Mouse (Mus musculus): ENCODE data around the gene Htr7. TPM values are rescaled to one million over a fixed set of nuclear protein-coding genes. Genes with fewer than 3 reads are reported as not detected.

Htr7 gene
- polyA plus RNA-seq, 1 experiment from 2014 or later = 0.55 TPM

- Histone ChIP-seq H3K27me3 (ENCODE audit: control insufficient read depth, insufficient read depth, low read length) (no peaks in the 10 kb centered on the region), H3K9ac (replicated peaks; ENCODE audit: low read length) (no peak overlapping the region), H3K4me1 (ENCODE audit: control insufficient read depth, insufficient read depth, low read length) (no peaks in the 10 kb centered on the region), H3K36me3 (replicated peaks; ENCODE audit: control insufficient read depth, insufficient read depth, low read depth, low read length) (no peaks in the 10 kb centered on the region), H3K27ac (replicated peaks; ENCODE audit: low read depth, low read length) (no peak overlapping the region), H3K9me3 (replicated peaks; ENCODE audit: control insufficient read depth, low read length) (no peaks in the 10 kb centered on the region), H3K4me3 (ENCODE audit: low read depth, low read length) (no peak overlapping the region), H3K4me2 (ENCODE audit: low read depth, low read length) (no peak overlapping the region)
- 50% methylated on average over 1 of the region's 1 CpGs for WGBS
- ATAC-seq (replicated peaks; ENCODE audit: insufficient number of reproducible peaks, low FRiP score, low TSS enrichment, low read depth) = no peak
- DNase-seq (ENCODE audit: low spot score) = no peak
Observed at GRCm38 (mm10) chr19:35949888-35950287, 107.4 kb downstream of the Htr7 start.

GRCm38 (mm10) chr19:35924961-35925495 is 132.3 kb downstream of the Htr7 start:
- Histone ChIP-seq H3K9ac (replicated peaks; ENCODE audit: low read length) (no peak overlapping the region), H3K4me1 (ENCODE audit: control insufficient read depth, insufficient read depth, low read length) (no peaks in the 10 kb centered on the region), H3K4me3 (ENCODE audit: low read depth, low read length) (no peak overlapping the region), H3K4me2 (ENCODE audit: low read depth, low read length) (no peak overlapping the region), H3K9me3 (replicated peaks; ENCODE audit: control insufficient read depth, low read length) (no peaks in the 10 kb centered on the region), H3K36me3 (replicated peaks; ENCODE audit: control insufficient read depth, insufficient read depth, low read depth, low read length) (no peaks in the 10 kb centered on the region), H3K27me3 (ENCODE audit: control insufficient read depth, insufficient read depth, low read length) (no peaks in the 10 kb centered on the region), H3K27ac (replicated peaks; ENCODE audit: low read depth, low read length) (no peak overlapping the region)
- DNase-seq (ENCODE audit: low spot score) = no peak
- no peak for ATAC-seq (replicated peaks; ENCODE audit: insufficient number of reproducible peaks, low FRiP score, low TSS enrichment, low read depth)
- WGBS = 64% methylated on average over 3 of the region's 3 CpGs

- Histone ChIP-seq H3K9ac (replicated peaks; ENCODE audit: low read length) (no peak overlapping the region), H3K9me3 (replicated peaks; ENCODE audit: control insufficient read depth, low read length) (no peaks in the 10 kb centered on the region), H3K27me3 (ENCODE audit: control insufficient read depth, insufficient read depth, low read length) (no peaks in the 10 kb centered on the region), H3K4me1 (ENCODE audit: control insufficient read depth, insufficient read depth, low read length) (no peaks in the 10 kb centered on the region), H3K4me3 (ENCODE audit: low read depth, low read length) (no peak overlapping the region), H3K4me2 (ENCODE audit: low read depth, low read length) (no peak overlapping the region), H3K36me3 (replicated peaks; ENCODE audit: control insufficient read depth, insufficient read depth, low read depth, low read length) (no peaks in the 10 kb centered on the region), H3K27ac (replicated peaks; ENCODE audit: low read depth, low read length) (no peak overlapping the region)
- DNase-seq (ENCODE audit: low spot score) (no peak), ATAC-seq (replicated peaks; ENCODE audit: insufficient number of reproducible peaks, low FRiP score, low TSS enrichment, low read depth) (no peak)
- 50% methylated on average over 5 of the region's 5 CpGs for WGBS
Observed at GRCm38 (mm10) chr19:35924418-35924817, 132.9 kb downstream of the Htr7 start.

Other genes starting within 250 kb of the Htr7 start
- gene Rpp30, start 26.2 kb upstream of the Htr7 start, polyA plus RNA-seq (2014; fragmentation: Nextera tagmentation; extraction: Ambion mirVana) = 98.2 and 118 TPM in 2 replicates
- gene Ankrd1, start 62.6 kb upstream of the Htr7 start, polyA plus RNA-seq (2014; fragmentation: Nextera tagmentation; extraction: Ambion mirVana) = 0.49 and 2.3 TPM in 2 replicates

Measured in embryonic facial prominence, embryonic 11.5 days (tissue).